Mouse (Mus musculus) stomach, postnatal 0 days (tissue): ENCODE results near the gene Meis2. TPM values are rescaled to one million over a fixed set of nuclear protein-coding genes. Genes with fewer than 3 reads are reported as not detected.

ENCODE experiments used
- ATAC-seq: fragments of 200-750 bp; cut with Nextera tagmentation; 2 replicates; pipeline ENCODE4 v1.8.0; 2017; ENCODE audit not compliant: low FRiP score, low TSS enrichment
- DNase-seq: peaks from one replicate; pipeline ENCODE4 v3.0.0-alpha.2; 2016; ENCODE audit warnings: low spot score
- H3K27ac ChIP-seq: fragments of 300-500 bp; sonication (generic); replicated peaks from 2 replicates; pipeline ENCODE4 v1.5.1; 2014; ENCODE audit warnings: mild to moderate bottlenecking, control low read depth
- H3K27me3 ChIP-seq: fragments of 300-500 bp; sonication (generic); 2 replicates; pipeline ENCODE4 v1.6.1; 2014; ENCODE audit warnings: low read length; ENCODE audit not compliant: control insufficient read depth, insufficient read depth
- H3K36me3 ChIP-seq: fragments of 300-500 bp; sonication (generic); 2 replicates; pipeline ENCODE4 v1.6.1; 2014; ENCODE audit warnings: low read length, mixed read lengths; ENCODE audit not compliant: control insufficient read depth, insufficient read depth
- H3K4me1 ChIP-seq: fragments of 300-500 bp; sonication (generic); replicated peaks from 2 replicates; pipeline ENCODE4 v1.6.1; 2014; ENCODE audit warnings: antibody characterized with exemption; ENCODE audit not compliant: control insufficient read depth, insufficient read depth
- H3K4me2 ChIP-seq: fragments of 300-500 bp; sonication (generic); replicated peaks from 2 replicates; pipeline ENCODE4 v1.6.1; 2014; ENCODE audit warnings: low read depth, mild to moderate bottlenecking, control low read depth, moderate library complexity
- H3K4me3 ChIP-seq: fragments of 300-500 bp; sonication (generic); 2 replicates; pipeline ENCODE4 v1.5.1; 2014; ENCODE audit warnings: low read depth, low read length, control low read depth
- H3K9ac ChIP-seq: fragments of 300-500 bp; sonication (generic); 2 replicates; pipeline ENCODE4 v1.6.1; 2014; ENCODE audit warnings: mild to moderate bottlenecking, low read length, control low read depth, mixed read lengths
- H3K9me3 ChIP-seq: fragments of 300-500 bp; sonication (generic); 2 replicates; pipeline ENCODE4 v1.6.1; 2016; ENCODE audit warnings: low read length; ENCODE audit not compliant: control insufficient read depth
- CTCF ChIP-seq: IDR thresholded peaks from 2 replicates; pipeline ENCODE4 v1.5.1; 2016; ENCODE audit warnings: antibody characterized with exemption, low read depth, mild to moderate bottlenecking, moderate library complexity
- EP300 ChIP-seq: optimal IDR thresholded peaks from 2 replicates; pipeline ENCODE3; 2016; ENCODE audit warnings: antibody characterized with exemption
- WGBS: fragments of 180-500 bp; shearing (Covaris S2); extraction: QIAGEN DNeasy Blood & Tissue Kit; methylation state at CpG from one replicate; pipeline ENCODE4 v1.1.7; 2014; 5-methylcytosine and 5-hydroxymethylcytosine counted together
- polyA plus RNA-seq: library from polyadenylated mRNA; unstranded; fragments of >200 nt; fragmentation: Nextera tagmentation; extraction: Ambion mirVana; gene quantifications from 2 replicates; pipeline ENCODE4 v1.2.1, GENCODE M21; 2015

The Meis2 gene
- polyA plus RNA-seq, 1 experiment from 2014 or later: 17.7 TPM

- WGBS: 76% methylated on average over 2 of the region's 2 CpGs
Measured at GRCm38 (mm10) chr2:115996438-115996837, 69.2 kb downstream of the Meis2 start.

GRCm38 (mm10) chr2:115993877-115994276 is 71.8 kb downstream of the Meis2 start:
- DNase-seq (no peak), ATAC-seq (no peak)
- Histone ChIP-seq H3K9ac (no peak overlapping the region), H3K4me3 (no peak overlapping the region), H3K27ac (no peak overlapping the region), H3K4me2 (no peak overlapping the region), H3K9me3 (no peaks in the 10 kb centered on the region), H3K36me3 (no peaks in the 10 kb centered on the region), H3K27me3 (no peaks in the 10 kb centered on the region), H3K4me1 (no peaks in the 10 kb centered on the region)
- 77% methylated on average over 4 of the region's 4 CpGs for WGBS
- TF ChIP-seq CTCF: no peak
- no peak for TF ChIP-seq EP300

More at GRCm38 (mm10) chr2:115996438-115996837, 69.2 kb downstream of the Meis2 start:
- no peak overlapping the region for H3K4me3 ChIP-seq
- no peak overlapping the region for H3K9ac ChIP-seq
- no peak overlapping the region for H3K27ac ChIP-seq
- H3K9me3 ChIP-seq: no peaks in the 10 kb centered on the region
- H3K27me3 ChIP-seq: no peaks in the 10 kb centered on the region
- DNase-seq: no peak
- TF ChIP-seq CTCF: no peak
- TF ChIP-seq EP300: no peak
- H3K36me3 ChIP-seq: 0 out of 2 replicates have a peak, but pooled peaks cover 3% of the 10 kb centered on the region
- no peak for ATAC-seq
- H3K4me1 ChIP-seq: no peaks in the 10 kb centered on the region
- no peak overlapping the region for H3K4me2 ChIP-seq

GRCm38 (mm10) chr2:115989249-115989648 is 76.4 kb downstream of the Meis2 start:
- DNase-seq: no peak
- Histone ChIP-seq H3K4me2 (no peak overlapping the region), H3K27me3 (no peaks in the 10 kb centered on the region), H3K4me3 (no peak overlapping the region), H3K9me3 (no peaks in the 10 kb centered on the region), H3K9ac (no peak overlapping the region), H3K36me3 (no peaks in the 10 kb centered on the region), H3K4me1 (no peaks in the 10 kb centered on the region), H3K27ac (no peak overlapping the region)
- ATAC-seq: no peak
- 93% methylated on average over 6 of the region's 6 CpGs for WGBS
- TF ChIP-seq CTCF (no peak), EP300 (no peak)

GRCm38 (mm10) chr2:115988448-115988847 is 77.2 kb downstream of the Meis2 start:
- Histone ChIP-seq H3K9me3 (no peaks in the 10 kb centered on the region), H3K4me2 (no peak overlapping the region), H3K36me3 (no peaks in the 10 kb centered on the region), H3K27ac (no peak overlapping the region), H3K4me1 (no peaks in the 10 kb centered on the region), H3K27me3 (no peaks in the 10 kb centered on the region), H3K4me3 (no peak overlapping the region), H3K9ac (no peak overlapping the region)
- DNase-seq (no peak), ATAC-seq (no peak)
- no peak for TF ChIP-seq EP300
- TF ChIP-seq CTCF: no peak
- WGBS: 79% methylated on average over 4 of the region's 4 CpGs

GRCm38 (mm10) chr2:115984952-115985351 is 80.7 kb downstream of the Meis2 start:
- H3K9me3 ChIP-seq: no peaks in the 10 kb centered on the region
- no peaks in the 10 kb centered on the region for H3K4me1 ChIP-seq
- WGBS: 38% methylated on average over 9 of the region's 9 CpGs
- H3K36me3 ChIP-seq: no peaks in the 10 kb centered on the region
- ATAC-seq (peak; percentile 69), DNase-seq (peak; percentile 36)
- no peak overlapping the region for H3K9ac ChIP-seq
- H3K27ac ChIP-seq: peak overlapping the region; percentile 69
- H3K27me3 ChIP-seq: no peaks in the 10 kb centered on the region
- H3K4me3 ChIP-seq: no peak overlapping the region
- TF ChIP-seq EP300: no peak
- TF ChIP-seq CTCF: no peak
- H3K4me2 ChIP-seq: peak overlapping the region; percentile 41

- TF ChIP-seq EP300: no peak
- TF ChIP-seq CTCF: no peak
- H3K27ac ChIP-seq: peak overlapping the region; percentile 69
- H3K9ac ChIP-seq: no peak overlapping the region
- peak overlapping the region; percentile 41 for H3K4me2 ChIP-seq
- WGBS: 52% methylated on average over 4 of the region's 4 CpGs
- ATAC-seq: peak; percentile 73
- no peaks in the 10 kb centered on the region for H3K36me3 ChIP-seq
- DNase-seq: no peak
- H3K27me3 ChIP-seq: no peaks in the 10 kb centered on the region
- H3K9me3 ChIP-seq: no peaks in the 10 kb centered on the region
- H3K4me1 ChIP-seq: no peaks in the 10 kb centered on the region
- no peak overlapping the region for H3K4me3 ChIP-seq
Measured at GRCm38 (mm10) chr2:115984487-115984886, 81.2 kb downstream of the Meis2 start.
